Mouse (Mus musculus): ENCODE measurements around the gene Cyp4a12b. TPM values are rescaled to one million over a fixed set of nuclear protein-coding genes. Genes with fewer than 3 reads are reported as not detected.
"Not testable (repeated sequence)": the region's sequence is repeated elsewhere in the genome, so short reads cannot be mapped to it uniquely, and the experiment has no call there.

Gene Cyp4a12b
- polyA plus RNA-seq (2014; fragmentation: Nextera tagmentation; extraction: Ambion mirVana): not detected in 2 replicates

- H3K4me2 ChIP-seq; ATAC-seq (ENCODE audit: insufficient read depth); DNase-seq; H3K27ac ChIP-seq (ENCODE audit: low read depth); H3K36me3 ChIP-seq (ENCODE audit: insufficient read depth); H3K27me3 ChIP-seq (ENCODE audit: insufficient read depth, low read length); H3K9ac ChIP-seq; H3K4me3 ChIP-seq (ENCODE audit: low read depth, low read length); H3K9me3 ChIP-seq (ENCODE audit: low read depth, low read length); H3K4me1 ChIP-seq (ENCODE audit: insufficient read depth): not testable (repeated sequence)
These were observed at the start of gene Cyp4a12b for GRCm38 (mm10) chr4:115411324-115411723. Cyp4a12b (plus strand) TSS chr4:115411624.

GRCm38 (mm10) chr4:115365624-115366023, 45.8 kb upstream of the Cyp4a12b start:
- not testable (repeated sequence) for H3K27me3 ChIP-seq (ENCODE audit: insufficient read depth, low read length); H3K4me2 ChIP-seq; H3K9ac ChIP-seq; H3K36me3 ChIP-seq (ENCODE audit: insufficient read depth); H3K4me3 ChIP-seq (ENCODE audit: low read depth, low read length); H3K4me1 ChIP-seq (ENCODE audit: insufficient read depth); H3K9me3 ChIP-seq (ENCODE audit: low read depth, low read length); H3K27ac ChIP-seq (ENCODE audit: low read depth); ATAC-seq (ENCODE audit: insufficient read depth); DNase-seq
- 79% methylated on average over 3 of the region's 3 CpGs for WGBS

GRCm38 (mm10) chr4:115368067-115368466, 43.4 kb upstream of the Cyp4a12b start:
- H3K27ac ChIP-seq (ENCODE audit: low read depth); H3K4me2 ChIP-seq; H3K9ac ChIP-seq; H3K36me3 ChIP-seq (ENCODE audit: insufficient read depth); DNase-seq; H3K4me3 ChIP-seq (ENCODE audit: low read depth, low read length); ATAC-seq (ENCODE audit: insufficient read depth); H3K4me1 ChIP-seq (ENCODE audit: insufficient read depth); H3K9me3 ChIP-seq (ENCODE audit: low read depth, low read length); H3K27me3 ChIP-seq (ENCODE audit: insufficient read depth, low read length): not testable (repeated sequence)
- peak; percentile 16; the same call in 1 of the 2 replicates for TF ChIP-seq CTCF (IDR thresholded peaks at IDR 0.05; ENCODE audit: low read depth)

- DNase-seq; H3K27me3 ChIP-seq (ENCODE audit: insufficient read depth, low read length); H3K27ac ChIP-seq (ENCODE audit: low read depth); H3K4me3 ChIP-seq (ENCODE audit: low read depth, low read length); H3K9me3 ChIP-seq (ENCODE audit: low read depth, low read length); H3K36me3 ChIP-seq (ENCODE audit: insufficient read depth); H3K4me2 ChIP-seq; H3K4me1 ChIP-seq (ENCODE audit: insufficient read depth); ATAC-seq (ENCODE audit: insufficient read depth); H3K9ac ChIP-seq: not testable (repeated sequence)
- WGBS: 83% methylated on average over 2 of the region's 2 CpGs
These were observed 15.2 kb upstream of the Cyp4a12b start for GRCm38 (mm10) chr4:115396256-115396655.

GRCm38 (mm10) chr4:115396950-115397349, 14.5 kb upstream of the Cyp4a12b start:
- H3K4me3 ChIP-seq (ENCODE audit: low read depth, low read length); H3K9ac ChIP-seq; DNase-seq; H3K36me3 ChIP-seq (ENCODE audit: insufficient read depth); H3K27me3 ChIP-seq (ENCODE audit: insufficient read depth, low read length); H3K9me3 ChIP-seq (ENCODE audit: low read depth, low read length); ATAC-seq (ENCODE audit: insufficient read depth); H3K27ac ChIP-seq (ENCODE audit: low read depth); H3K4me1 ChIP-seq (ENCODE audit: insufficient read depth); H3K4me2 ChIP-seq: not testable (repeated sequence)

GRCm38 (mm10) chr4:115450577-115451137, 39.2 kb downstream of the Cyp4a12b start:
- H3K4me1 ChIP-seq (ENCODE audit: insufficient read depth): no peaks in the 10 kb centered on the region
- no peak overlapping the region for H3K4me2 ChIP-seq
- no peak overlapping the region for H3K4me3 ChIP-seq (ENCODE audit: low read depth, low read length)
- 59% methylated on average over 3 of the region's 3 CpGs for WGBS
- no peak overlapping the region for H3K9ac ChIP-seq
- no peaks in the 10 kb centered on the region for H3K9me3 ChIP-seq (ENCODE audit: low read depth, low read length)
- H3K36me3 ChIP-seq (ENCODE audit: insufficient read depth): no peaks in the 10 kb centered on the region
- no peak for TF ChIP-seq CTCF (IDR thresholded peaks at IDR 0.05; ENCODE audit: low read depth)
- no peak for DNase-seq
- no peaks in the 10 kb centered on the region for H3K27me3 ChIP-seq (ENCODE audit: insufficient read depth, low read length)
- H3K27ac ChIP-seq (ENCODE audit: low read depth): no peak overlapping the region
- ATAC-seq (ENCODE audit: insufficient read depth): no peak

GRCm38 (mm10) chr4:115452304-115452703, 40.9 kb downstream of the Cyp4a12b start, which contains the start of gene Cyp4a30b:
Cyp4a30b (plus strand) TSS chr4:115452604.
- Histone ChIP-seq H3K27ac (ENCODE audit: low read depth) (no peak within 1 kb of the TSS), H3K9me3 (ENCODE audit: low read depth, low read length) (no peaks in the 10 kb centered on the region), H3K36me3 (ENCODE audit: insufficient read depth) (no peaks in the 10 kb centered on the region), H3K4me2 (no peak within 1 kb of the TSS), H3K9ac (no peak within 1 kb of the TSS), H3K4me3 (ENCODE audit: low read depth, low read length) (no peak within 1 kb of the TSS), H3K4me1 (ENCODE audit: insufficient read depth) (no peaks in the 10 kb centered on the region), H3K27me3 (ENCODE audit: insufficient read depth, low read length) (no peaks in the 10 kb centered on the region)
- WGBS: 68% methylated on average over 3 of the region's 3 CpGs
- TF ChIP-seq CTCF (IDR thresholded peaks at IDR 0.05; ENCODE audit: low read depth): no peak
- DNase-seq (no peak), ATAC-seq (ENCODE audit: insufficient read depth) (no peak)

- H3K4me3 ChIP-seq (ENCODE audit: low read depth, low read length); DNase-seq; ATAC-seq (ENCODE audit: insufficient read depth); H3K9me3 ChIP-seq (ENCODE audit: low read depth, low read length); H3K4me1 ChIP-seq (ENCODE audit: insufficient read depth); H3K27ac ChIP-seq (ENCODE audit: low read depth); H3K27me3 ChIP-seq (ENCODE audit: insufficient read depth, low read length); H3K9ac ChIP-seq; H3K36me3 ChIP-seq (ENCODE audit: insufficient read depth); H3K4me2 ChIP-seq: not testable (repeated sequence)
- WGBS: 79% methylated on average over 3 of the region's 3 CpGs
These were observed 62.2 kb downstream of the Cyp4a12b start for GRCm38 (mm10) chr4:115473585-115473984.
